Mouse (Mus musculus): Measurements from ENCODE around the gene Sdf4. TPM values are rescaled to one million over a fixed set of nuclear protein-coding genes. Genes with fewer than 3 reads are reported as not detected.

Gene Sdf4
- total RNA-seq, 2 experiments from 2014 or later, result 63.1 to 68.4 TPM

DNA sequence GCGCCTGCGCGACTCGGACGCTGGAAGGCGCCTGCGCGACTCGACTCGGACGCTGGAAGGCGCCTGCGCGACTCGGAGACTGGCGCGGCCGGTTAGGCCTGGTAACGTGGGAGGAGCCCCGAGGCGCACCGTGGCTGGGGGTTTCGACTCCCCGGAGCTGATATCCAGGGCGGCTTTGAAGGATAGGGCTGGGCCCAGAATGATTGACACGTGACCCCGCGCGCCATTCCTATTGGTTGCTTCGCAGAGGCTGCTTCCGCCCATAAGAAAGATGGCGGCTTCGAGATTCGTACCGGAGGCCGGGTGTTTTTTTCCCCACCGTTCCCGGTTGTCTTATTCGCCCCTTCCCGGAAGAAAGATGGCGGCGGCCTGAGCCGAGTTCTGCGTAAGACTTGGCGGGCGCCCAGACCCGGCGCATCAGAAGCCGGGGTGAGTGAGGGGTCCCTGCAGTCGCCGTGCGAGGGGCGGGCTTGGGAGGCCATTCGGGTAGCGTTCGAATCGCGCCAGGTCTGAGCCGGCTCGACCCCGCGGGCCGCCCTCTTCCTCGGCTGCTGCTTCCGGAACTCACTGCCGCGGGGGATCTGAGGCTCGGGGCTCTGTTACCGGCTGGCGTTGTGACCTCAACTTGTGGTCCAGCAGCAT is 355 bp downstream of the Sdf4 start:
- peak in 1 of 2 experiments; percentile 99 for DNase-seq
- intact Hi-C loops (cut with DNase I), result loop anchor here (5.0 kb wide), 2 partner anchors 36 to 39 kb away; no protein-coding TSS in a partner anchor

GRCm38 (mm10) chr4:155993606-155994005 is 934 bp downstream of the Sdf4 start:
- intact Hi-C loops (cut with DNase I), result loop anchor here (5.0 kb wide), 2 partner anchors 36 to 39 kb away; no protein-coding TSS in a partner anchor
- DNase-seq, result no peak

DNA sequence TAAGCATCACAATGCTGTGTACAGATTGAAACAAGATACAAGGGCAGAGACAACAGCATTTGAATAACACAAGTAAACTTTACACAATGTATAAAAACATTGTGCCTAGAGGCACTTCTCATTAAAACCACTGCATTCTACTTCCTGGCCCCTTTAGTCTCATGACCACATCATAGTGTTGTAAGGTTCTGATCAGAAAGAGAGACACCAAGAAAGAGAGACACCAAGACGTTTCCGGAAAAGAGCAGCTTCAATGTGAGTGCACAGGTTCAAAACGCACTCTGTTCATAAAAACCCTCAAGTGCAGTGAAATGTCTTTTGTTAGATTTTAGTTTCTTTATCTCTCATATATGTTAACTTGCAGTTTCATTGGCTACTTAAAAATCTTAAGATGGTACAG is 11.4 kb downstream of the Sdf4 start:
- intact Hi-C loops (cut with DNase I), result no loop called here
- DNase-seq, result no peak

DNA sequence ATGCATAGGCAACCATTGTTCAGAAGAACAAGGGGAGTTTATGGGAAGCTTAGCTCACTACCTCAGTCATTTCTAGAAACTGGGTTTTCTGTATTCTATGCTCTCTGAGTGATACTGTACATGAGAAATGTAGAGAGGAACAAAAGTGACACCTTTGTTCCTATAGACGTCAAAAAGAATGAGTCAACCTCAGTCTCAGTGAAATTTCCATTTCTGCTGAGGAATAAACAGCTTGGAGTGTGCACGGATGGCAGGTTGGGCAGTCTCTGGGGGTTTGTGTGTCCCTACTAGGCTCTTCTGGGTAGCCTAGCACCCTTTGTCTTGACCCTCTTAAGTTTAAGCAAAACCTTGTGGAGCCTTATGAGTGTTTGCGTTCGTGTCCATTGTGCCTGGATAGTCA is 15.7 kb downstream of the Sdf4 start:
- DNase-seq, result no peak
- intact Hi-C loops (cut with DNase I), result no loop called here

- intact Hi-C loops (cut with DNase I), result no loop called here
- DNase-seq, result no peak
Measured at GRCm38 (mm10) chr4:156013637-156014036, 21.0 kb downstream of the Sdf4 start, which contains the start of gene Tnfrsf4. Gene Tnfrsf4 (plus strand): TSS chr4:156013843.

GRCm38 (mm10) chr4:156014436-156014835 is 21.8 kb downstream of the Sdf4 start:
- intact Hi-C loops (cut with DNase I), result no loop called here
- no peak for DNase-seq

- intact Hi-C loops (cut with DNase I), result no loop called here
- no peak for DNase-seq
Measured at GRCm38 (mm10) chr4:156019771-156020170, 27.1 kb downstream of the Sdf4 start.

- intact Hi-C loops (cut with DNase I), result no loop called here
Measured at GRCm38 (mm10) chr4:156021381-156021780, 28.7 kb downstream of the Sdf4 start.

GRCm38 (mm10) chr4:156021942-156022419 is 29.3 kb downstream of the Sdf4 start:
- DNase-seq, result no peak
- intact Hi-C loops (cut with DNase I), result no loop called here

More at GRCm38 (mm10) chr4:156021381-156021780, 28.7 kb downstream of the Sdf4 start:
- DNase-seq, result no peak

DNA sequence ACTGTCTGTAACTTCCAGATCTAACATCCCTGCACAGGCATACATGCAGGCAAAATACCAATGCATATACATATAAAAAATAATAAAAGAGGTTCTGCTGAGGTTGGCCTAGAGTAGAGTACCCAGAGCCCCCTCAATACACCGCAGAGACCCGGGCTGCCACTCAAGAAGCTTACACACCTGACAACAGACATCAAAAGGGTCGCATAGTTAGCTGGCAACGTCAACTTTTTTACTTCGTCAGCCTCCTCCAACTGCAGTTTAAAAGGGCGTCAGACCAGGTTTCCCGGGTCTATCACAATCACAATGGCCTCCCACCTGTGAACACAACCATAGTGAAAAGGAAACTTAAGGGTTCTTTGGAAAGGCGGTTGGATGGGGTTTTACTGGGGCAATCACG is 30.8 kb downstream of the Sdf4 start:
- no peak for DNase-seq
- intact Hi-C loops (cut with DNase I), result no loop called here

- intact Hi-C loops (cut with DNase I), result no loop called here
- DNase-seq, result peak in 1 of 2 experiments; percentile 22
Measured at GRCm38 (mm10) chr4:156024184-156024583, 31.5 kb downstream of the Sdf4 start.

- DNase-seq, result no peak
- intact Hi-C loops (cut with DNase I), result no loop called here
Measured at GRCm38 (mm10) chr4:156026013-156026412, 33.3 kb downstream of the Sdf4 start, which contains the start of gene Tnfrsf18. Gene Tnfrsf18 (plus strand): TSS chr4:156026164.

GRCm38 (mm10) chr4:156028580-156028979 is 35.9 kb downstream of the Sdf4 start:
- DNase-seq, result no peak
- intact Hi-C loops (cut with DNase I), result no loop called here

- intact Hi-C loops (cut with DNase I), result loop anchor here (5.0 kb wide), 1 partner anchor 38 kb away; the partner anchor contains the start of genes B3galt6 and Sdf4
- DNase-seq, result no peak
Measured at GRCm38 (mm10) chr4:156030651-156031118, 38.0 kb downstream of the Sdf4 start.

DNA sequence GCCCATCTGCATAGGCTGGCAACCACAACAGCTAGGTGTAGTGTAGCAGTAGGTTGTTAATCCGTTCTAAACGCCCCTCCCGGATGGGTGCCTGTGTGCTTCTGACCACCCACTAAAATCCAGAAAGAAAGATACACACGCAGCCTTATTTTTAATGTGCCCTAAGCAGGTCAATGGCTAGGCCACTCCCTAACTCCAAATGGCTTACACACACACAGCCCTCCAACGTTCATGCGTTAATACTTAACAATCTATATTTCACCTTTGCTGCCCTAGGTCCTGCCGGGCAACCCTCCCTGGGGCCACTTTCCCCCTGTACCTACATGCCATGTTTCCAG is 38.6 kb downstream of the Sdf4 start:
- intact Hi-C loops (cut with DNase I), result loop anchor here (5.0 kb wide), 1 partner anchor 39 kb away; the partner anchor contains the start of genes B3galt6 and Sdf4
- no peak for DNase-seq

DNA sequence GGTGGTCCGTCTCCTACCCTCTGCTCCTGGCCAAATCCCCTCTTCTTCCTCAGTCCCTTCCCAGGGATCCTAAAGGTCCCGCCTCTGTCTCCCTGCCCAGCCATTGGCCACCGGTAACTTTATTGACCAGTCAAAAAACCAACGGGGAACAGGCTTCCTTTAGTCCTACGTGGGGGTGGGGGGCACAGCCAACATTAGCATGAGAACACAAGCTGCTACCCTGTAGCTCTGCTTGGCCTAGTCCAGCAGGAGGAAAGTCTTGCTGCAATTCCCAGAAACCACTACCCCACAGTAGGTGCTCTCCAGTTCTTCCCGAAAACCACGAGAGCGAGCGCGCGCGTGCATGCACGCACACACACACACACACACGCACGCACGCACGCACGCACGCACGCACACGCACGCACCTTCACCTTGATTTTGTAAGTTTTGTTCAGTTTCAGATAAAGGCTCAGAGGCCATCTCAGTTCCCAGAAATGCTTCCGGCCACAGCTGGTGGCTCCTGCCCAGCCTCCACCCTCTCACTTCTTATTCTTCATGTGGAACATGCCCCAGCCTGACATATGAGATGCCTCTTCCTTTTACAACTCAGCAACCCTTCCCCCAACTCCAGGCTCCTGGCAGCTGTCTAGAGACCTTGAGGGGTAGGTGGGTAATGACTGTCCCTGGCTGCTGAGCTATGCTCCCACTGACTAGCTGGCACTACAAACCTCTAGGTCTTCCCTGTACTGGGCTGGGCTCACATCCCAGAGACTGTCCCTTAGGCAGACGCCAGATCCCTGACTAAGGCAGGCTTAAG is 39.1 kb downstream of the Sdf4 start:
- intact Hi-C loops (cut with DNase I), result loop anchor here (5.0 kb wide), 1 partner anchor 39 kb away; the partner anchor contains the start of genes B3galt6 and Sdf4
- DNase-seq, result peak; percentile 76 to 82

DNA sequence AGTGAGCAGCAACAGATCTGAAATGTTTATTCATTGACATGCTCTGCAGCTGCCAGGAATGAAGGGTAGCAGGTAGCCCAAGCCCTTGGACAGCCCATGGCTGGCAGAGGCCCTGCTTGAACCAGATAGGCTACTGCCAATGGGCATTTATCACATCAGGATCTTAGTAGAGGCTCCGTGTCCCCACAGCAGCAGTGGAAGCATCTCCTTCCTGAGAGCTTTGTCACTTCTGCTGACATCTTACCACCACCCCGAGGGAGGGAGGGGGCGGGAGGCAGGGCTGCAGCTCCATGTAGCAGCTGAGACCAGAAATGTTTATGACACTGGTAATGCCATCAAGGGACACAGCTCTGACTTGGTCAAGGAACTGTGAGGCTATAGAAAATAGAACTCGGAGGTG is 40.2 kb downstream of the Sdf4 start:
- DNase-seq, result no peak
- intact Hi-C loops (cut with DNase I), result loop anchor here (5.0 kb wide), 1 partner anchor 41 kb away; the partner anchor contains the start of genes B3galt6 and Sdf4

GRCm38 (mm10) chr4:156033476-156034119 is 40.9 kb downstream of the Sdf4 start:
- no peak for DNase-seq
- intact Hi-C loops (cut with DNase I), result loop anchor here (5.0 kb wide), 1 partner anchor 41 kb away; the partner anchor contains the start of genes B3galt6 and Sdf4

- intact Hi-C loops (cut with DNase I), result loop anchor here (5.0 kb wide), 1 partner anchor 42 kb away; the partner anchor contains the start of genes B3galt6 and Sdf4
- DNase-seq, result no peak
Measured at GRCm38 (mm10) chr4:156034301-156034700, 41.6 kb downstream of the Sdf4 start.

DNA sequence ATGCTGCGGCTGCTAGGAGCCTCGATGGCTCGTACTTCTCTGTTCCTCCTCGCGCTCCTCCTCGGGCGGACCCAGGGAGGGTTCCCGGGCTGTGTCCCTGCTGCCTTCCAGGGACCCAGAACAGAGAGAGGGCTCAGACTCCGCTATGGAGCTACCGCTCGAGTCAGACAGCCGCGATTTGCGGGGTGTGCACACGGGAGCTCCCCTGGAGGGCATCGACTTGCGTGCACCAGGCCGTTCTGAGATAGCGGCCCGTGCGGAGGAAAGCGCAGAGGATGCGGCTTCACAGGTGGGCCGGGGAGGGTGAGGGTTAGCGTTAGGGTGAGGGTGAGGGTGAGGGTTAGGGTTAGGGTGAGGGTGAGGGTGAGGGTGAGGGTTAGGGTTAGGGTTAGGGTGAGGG is 42.2 kb downstream of the Sdf4 start:
- no peak for DNase-seq
- intact Hi-C loops (cut with DNase I), result loop anchor here (5.0 kb wide), 1 partner anchor 43 kb away; the partner anchor contains the start of genes B3galt6 and Sdf4
